Mouse (Mus musculus): ENCODE data around the gene Ptchd3. TPM values are rescaled to one million over a fixed set of nuclear protein-coding genes. Genes with fewer than 3 reads are reported as not detected.

Gene Ptchd3
- polyA plus RNA-seq (2015; fragmentation: Nextera tagmentation; extraction: Ambion mirVana) = not detected in 2 replicates

DNA sequence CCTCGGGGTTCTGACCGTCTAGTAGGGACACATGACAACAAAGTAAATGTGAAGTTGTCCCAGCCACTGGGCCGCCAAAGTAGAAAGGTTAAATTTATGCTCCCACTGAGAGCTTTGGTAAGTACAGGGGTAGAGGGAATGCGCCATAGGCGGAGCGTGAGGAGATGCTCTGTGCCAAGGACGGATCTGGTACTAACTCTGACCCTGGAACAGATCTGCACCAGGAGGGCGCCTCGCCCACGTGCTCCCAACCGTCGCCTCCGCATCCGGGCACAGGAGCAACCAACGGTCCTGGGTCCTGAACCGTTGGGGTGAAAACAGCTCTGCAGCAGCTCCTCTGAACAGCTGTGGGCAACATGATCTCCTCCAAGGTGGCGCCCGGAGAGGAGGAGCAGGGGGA, at the start of gene Ptchd3:
Gene Ptchd3 (plus strand): TSS at position 301 of the 400 bp plus-strand sequence.
- Histone ChIP-seq H3K27me3 (ENCODE audit: control insufficient read depth, insufficient read depth, low read depth, low read length) (peaks cover 7% of the 10 kb centered on the region; the same call in 1 of the 2 replicates), H3K9ac (ENCODE audit: low read depth, low read length) (no peak within 1 kb of the TSS), H3K27ac (ENCODE audit: low read length) (no peak within 1 kb of the TSS), H3K4me2 (ENCODE audit: low read depth, low read length) (no peak within 1 kb of the TSS), H3K4me1 (ENCODE audit: control insufficient read depth, low read depth, low read length) (no peaks in the 10 kb centered on the region), H3K36me3 (ENCODE audit: control insufficient read depth, insufficient read depth) (no peaks in the 10 kb centered on the region), H3K9me3 (replicated peaks; ENCODE audit: control insufficient read depth, low read length) (no peaks in the 10 kb centered on the region), H3K4me3 (ENCODE audit: low read depth, low read length) (no peak within 1 kb of the TSS)
- 53% methylated on average over 18 of the region's 18 CpGs for WGBS (ENCODE audit: insufficient replicate concordance)
- no peak for ATAC-seq (ENCODE audit: low read depth)

DNA sequence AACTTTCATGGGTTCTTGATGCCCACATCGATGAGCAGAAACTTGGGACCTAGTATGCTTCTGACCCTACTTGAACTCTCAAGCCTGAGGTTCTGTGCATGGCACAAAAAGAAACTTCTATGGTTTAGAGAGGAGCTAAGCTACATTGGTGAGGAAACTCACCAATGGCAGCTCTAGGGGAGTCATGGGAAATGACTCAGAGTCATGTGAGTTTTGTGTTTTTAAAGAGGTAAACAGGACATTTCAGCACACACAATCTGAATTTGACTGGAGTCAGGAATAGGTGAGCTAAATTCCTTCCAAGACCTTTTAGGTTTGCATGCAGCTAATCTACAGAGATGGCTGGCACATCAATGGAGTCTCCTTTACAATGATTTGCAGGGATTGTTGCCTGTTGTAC, 48.2 kb upstream of the Ptchd3 start:
- H3K36me3 ChIP-seq (ENCODE audit: control insufficient read depth, insufficient read depth) = no peaks in the 10 kb centered on the region
- H3K27me3 ChIP-seq (ENCODE audit: control insufficient read depth, insufficient read depth, low read depth, low read length) = no peaks in the 10 kb centered on the region
- no peak for ATAC-seq (ENCODE audit: low read depth)
- no peak overlapping the region for H3K4me3 ChIP-seq (ENCODE audit: low read depth, low read length)
- no peak overlapping the region for H3K27ac ChIP-seq (ENCODE audit: low read length)
- H3K4me2 ChIP-seq (ENCODE audit: low read depth, low read length) = no peak overlapping the region
- WGBS (ENCODE audit: insufficient replicate concordance) = 42% methylated on average over 1 of the region's 1 CpGs
- H3K9me3 ChIP-seq (replicated peaks; ENCODE audit: control insufficient read depth, low read length) = no peaks in the 10 kb centered on the region
- H3K9ac ChIP-seq (ENCODE audit: low read depth, low read length) = no peak overlapping the region
- H3K4me1 ChIP-seq (ENCODE audit: control insufficient read depth, low read depth, low read length) = no peaks in the 10 kb centered on the region

GRCm38 (mm10) chr11:121787456-121787855, 42.6 kb upstream of the Ptchd3 start:
- Histone ChIP-seq H3K27me3 (ENCODE audit: control insufficient read depth, insufficient read depth, low read depth, low read length) (no peaks in the 10 kb centered on the region), H3K9me3 (replicated peaks; ENCODE audit: control insufficient read depth, low read length) (no peaks in the 10 kb centered on the region), H3K9ac (ENCODE audit: low read depth, low read length) (no peak overlapping the region), H3K4me3 (ENCODE audit: low read depth, low read length) (no peak overlapping the region), H3K27ac (ENCODE audit: low read length) (no peak overlapping the region), H3K4me2 (ENCODE audit: low read depth, low read length) (no peak overlapping the region), H3K36me3 (ENCODE audit: control insufficient read depth, insufficient read depth) (no peaks in the 10 kb centered on the region), H3K4me1 (ENCODE audit: control insufficient read depth, low read depth, low read length) (no peaks in the 10 kb centered on the region)
- ATAC-seq (ENCODE audit: low read depth) = no peak

DNA sequence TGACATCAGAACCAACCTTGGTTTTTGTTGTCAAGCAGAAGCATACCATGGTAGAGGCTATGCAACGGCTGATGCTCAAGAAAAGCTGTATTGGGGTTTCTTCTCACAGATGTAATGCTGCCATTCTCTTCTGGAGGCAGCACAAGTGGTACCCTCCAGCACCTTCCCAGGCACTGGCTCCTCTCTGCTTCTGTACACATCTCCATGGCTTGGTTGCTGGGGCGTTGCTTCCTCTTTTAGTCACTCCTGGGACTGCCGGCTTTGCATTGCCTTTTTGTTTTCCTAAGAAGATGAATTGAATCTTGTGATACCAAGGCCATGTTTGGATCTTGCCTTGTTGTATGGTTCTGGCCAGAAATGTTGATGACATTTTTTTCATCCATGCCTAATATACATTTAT, 40.5 kb upstream of the Ptchd3 start:
- no peak for ATAC-seq (ENCODE audit: low read depth)
- H3K36me3 ChIP-seq (ENCODE audit: control insufficient read depth, insufficient read depth) = no peaks in the 10 kb centered on the region
- no peaks in the 10 kb centered on the region for H3K27me3 ChIP-seq (ENCODE audit: control insufficient read depth, insufficient read depth, low read depth, low read length)
- no peak overlapping the region for H3K27ac ChIP-seq (ENCODE audit: low read length)
- no peak overlapping the region for H3K4me3 ChIP-seq (ENCODE audit: low read depth, low read length)
- no peak overlapping the region for H3K9ac ChIP-seq (ENCODE audit: low read depth, low read length)
- H3K4me2 ChIP-seq (ENCODE audit: low read depth, low read length) = no peak overlapping the region
- WGBS (ENCODE audit: insufficient replicate concordance) = 42% methylated on average over 3 of the region's 3 CpGs
- H3K9me3 ChIP-seq (replicated peaks; ENCODE audit: control insufficient read depth, low read length) = no peaks in the 10 kb centered on the region
- H3K4me1 ChIP-seq (ENCODE audit: control insufficient read depth, low read depth, low read length) = no peaks in the 10 kb centered on the region

- Histone ChIP-seq H3K4me3 (ENCODE audit: low read depth, low read length) (no peak overlapping the region), H3K9me3 (replicated peaks; ENCODE audit: control insufficient read depth, low read length) (no peaks in the 10 kb centered on the region), H3K4me2 (ENCODE audit: low read depth, low read length) (no peak overlapping the region), H3K36me3 (ENCODE audit: control insufficient read depth, insufficient read depth) (no peaks in the 10 kb centered on the region), H3K4me1 (ENCODE audit: control insufficient read depth, low read depth, low read length) (no peaks in the 10 kb centered on the region), H3K27ac (ENCODE audit: low read length) (no peak overlapping the region), H3K27me3 (ENCODE audit: control insufficient read depth, insufficient read depth, low read depth, low read length) (no peaks in the 10 kb centered on the region; the same call in 1 of the 2 replicates), H3K9ac (ENCODE audit: low read depth, low read length) (no peak overlapping the region)
- no peak for ATAC-seq (ENCODE audit: low read depth)
- WGBS (ENCODE audit: insufficient replicate concordance) = 66% methylated on average over 2 of the region's 2 CpGs
Observed at GRCm38 (mm10) chr11:121790671-121791094, 39.4 kb upstream of the Ptchd3 start.

GRCm38 (mm10) chr11:121791446-121791845, 38.6 kb upstream of the Ptchd3 start:
- no peaks in the 10 kb centered on the region for H3K36me3 ChIP-seq (ENCODE audit: control insufficient read depth, insufficient read depth)
- no peak overlapping the region for H3K4me2 ChIP-seq (ENCODE audit: low read depth, low read length)
- no peaks in the 10 kb centered on the region; the same call in 1 of the 2 replicates for H3K27me3 ChIP-seq (ENCODE audit: control insufficient read depth, insufficient read depth, low read depth, low read length)
- H3K9ac ChIP-seq (ENCODE audit: low read depth, low read length) = no peak overlapping the region
- H3K9me3 ChIP-seq (replicated peaks; ENCODE audit: control insufficient read depth, low read length) = no peaks in the 10 kb centered on the region
- no peak for ATAC-seq (ENCODE audit: low read depth)
- no peaks in the 10 kb centered on the region for H3K4me1 ChIP-seq (ENCODE audit: control insufficient read depth, low read depth, low read length)
- no peak overlapping the region for H3K27ac ChIP-seq (ENCODE audit: low read length)
- 66% methylated on average over 3 of the region's 3 CpGs for WGBS (ENCODE audit: insufficient replicate concordance)
- no peak overlapping the region for H3K4me3 ChIP-seq (ENCODE audit: low read depth, low read length)

DNA sequence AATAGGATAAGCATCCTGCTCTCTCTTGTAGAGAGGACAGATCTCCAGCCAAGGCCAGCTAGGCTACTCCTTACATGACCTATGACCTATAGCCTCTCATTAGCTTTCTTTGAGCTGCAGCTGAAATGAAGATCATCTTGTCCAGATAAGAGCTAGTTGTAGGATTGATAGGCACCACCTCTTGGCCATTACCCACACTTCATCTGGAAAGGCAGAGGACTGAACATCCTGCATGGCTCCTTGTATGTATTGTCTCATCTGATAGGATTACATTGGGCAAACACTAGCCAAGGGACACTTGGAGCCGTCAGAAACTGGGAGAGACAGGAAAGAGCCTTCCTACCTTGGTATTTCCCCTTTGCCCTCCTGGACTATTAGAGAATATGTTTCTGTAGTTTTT, 38.1 kb upstream of the Ptchd3 start:
- H3K4me2 ChIP-seq (ENCODE audit: low read depth, low read length) = no peak overlapping the region
- no peak for ATAC-seq (ENCODE audit: low read depth)
- no peaks in the 10 kb centered on the region for H3K36me3 ChIP-seq (ENCODE audit: control insufficient read depth, insufficient read depth)
- no peaks in the 10 kb centered on the region for H3K4me1 ChIP-seq (ENCODE audit: control insufficient read depth, low read depth, low read length)
- H3K4me3 ChIP-seq (ENCODE audit: low read depth, low read length) = no peak overlapping the region
- no peaks in the 10 kb centered on the region for H3K9me3 ChIP-seq (replicated peaks; ENCODE audit: control insufficient read depth, low read length)
- WGBS (ENCODE audit: insufficient replicate concordance) = 33% methylated on average over 1 of the region's 1 CpGs
- no peaks in the 10 kb centered on the region; the same call in 1 of the 2 replicates for H3K27me3 ChIP-seq (ENCODE audit: control insufficient read depth, insufficient read depth, low read depth, low read length)
- no peak overlapping the region for H3K27ac ChIP-seq (ENCODE audit: low read length)
- H3K9ac ChIP-seq (ENCODE audit: low read depth, low read length) = no peak overlapping the region

DNA sequence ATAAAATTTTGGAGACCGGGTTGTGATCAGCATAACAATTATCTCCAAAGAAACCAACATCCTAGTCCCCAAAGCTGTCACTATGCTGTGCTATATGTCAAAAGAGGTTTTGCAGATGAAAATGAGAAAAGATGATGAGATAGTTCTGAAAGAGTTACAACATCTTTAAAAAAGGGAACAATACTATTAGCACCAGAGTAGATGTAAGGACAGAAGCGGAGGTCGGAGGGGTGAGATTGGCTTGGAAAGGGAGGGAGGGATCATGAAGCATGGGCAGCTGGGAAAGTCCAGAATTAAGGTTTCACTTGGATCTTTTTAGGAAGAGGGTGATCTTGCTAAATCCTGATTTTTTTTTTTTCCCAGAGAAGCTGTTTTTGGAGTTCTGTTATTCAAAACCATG, 36.5 kb upstream of the Ptchd3 start:
- no peak overlapping the region for H3K4me2 ChIP-seq (ENCODE audit: low read depth, low read length)
- H3K9me3 ChIP-seq (replicated peaks; ENCODE audit: control insufficient read depth, low read length) = no peaks in the 10 kb centered on the region
- no peaks in the 10 kb centered on the region; the same call in 1 of the 2 replicates for H3K27me3 ChIP-seq (ENCODE audit: control insufficient read depth, insufficient read depth, low read depth, low read length)
- no peak overlapping the region for H3K4me3 ChIP-seq (ENCODE audit: low read depth, low read length)
- H3K27ac ChIP-seq (ENCODE audit: low read length) = no peak overlapping the region
- H3K4me1 ChIP-seq (ENCODE audit: control insufficient read depth, low read depth, low read length) = no peaks in the 10 kb centered on the region
- no peak for ATAC-seq (ENCODE audit: low read depth)
- no peak overlapping the region for H3K9ac ChIP-seq (ENCODE audit: low read depth, low read length)
- no peaks in the 10 kb centered on the region for H3K36me3 ChIP-seq (ENCODE audit: control insufficient read depth, insufficient read depth)
- WGBS (ENCODE audit: insufficient replicate concordance) = 61% methylated on average over 3 of the region's 3 CpGs

GRCm38 (mm10) chr11:121794186-121794585, 35.9 kb upstream of the Ptchd3 start:
- WGBS (ENCODE audit: insufficient replicate concordance) = 62% methylated on average over 3 of the region's 3 CpGs

More at GRCm38 (mm10) chr11:121794186-121794585, 35.9 kb upstream of the Ptchd3 start:
- no peak overlapping the region for H3K4me2 ChIP-seq (ENCODE audit: low read depth, low read length)
- ATAC-seq (ENCODE audit: low read depth) = no peak
- H3K4me1 ChIP-seq (ENCODE audit: control insufficient read depth, low read depth, low read length) = no peaks in the 10 kb centered on the region
- H3K36me3 ChIP-seq (ENCODE audit: control insufficient read depth, insufficient read depth) = no peaks in the 10 kb centered on the region
- H3K27me3 ChIP-seq (ENCODE audit: control insufficient read depth, insufficient read depth, low read depth, low read length) = no peaks in the 10 kb centered on the region; the same call in 1 of the 2 replicates
- no peak overlapping the region for H3K27ac ChIP-seq (ENCODE audit: low read length)
- H3K4me3 ChIP-seq (ENCODE audit: low read depth, low read length) = no peak overlapping the region
- H3K9ac ChIP-seq (ENCODE audit: low read depth, low read length) = no peak overlapping the region
- H3K9me3 ChIP-seq (replicated peaks; ENCODE audit: control insufficient read depth, low read length) = no peaks in the 10 kb centered on the region

Data from liver, embryonic 16.5 days (tissue).